Mouse (Mus musculus) heart, embryonic 16.5 days (tissue): Measurements from ENCODE around the gene Camta1. TPM values are rescaled to one million over a fixed set of nuclear protein-coding genes. Genes with fewer than 3 reads are reported as not detected.

ENCODE experiments used
- ATAC-seq: fragments of 200-750 bp; cut with Nextera tagmentation; replicated peaks from 2 replicates; pipeline ENCODE4 v1.8.0; 2017; ENCODE audit warnings: moderate number of reproducible peaks; ENCODE audit not compliant: insufficient read depth, low FRiP score; ENCODE audit errors: extremely low read depth
- H3K27ac ChIP-seq: fragments of 300-500 bp; sonication (generic); 2 replicates; pipeline ENCODE4 v1.5.1; 2014; ENCODE audit warnings: mild to moderate bottlenecking, low read length, control low read depth, moderate library complexity
- H3K27me3 ChIP-seq: fragments of 300-500 bp; sonication (generic); 2 replicates; pipeline ENCODE4 v1.6.1; 2014; ENCODE audit warnings: low read length, mixed read lengths; ENCODE audit not compliant: control insufficient read depth, insufficient read depth
- H3K36me3 ChIP-seq: fragments of 300-500 bp; sonication (generic); 2 replicates; pipeline ENCODE4 v1.6.1; 2014; ENCODE audit not compliant: control insufficient read depth, insufficient read depth
- H3K4me1 ChIP-seq: fragments of 300-500 bp; sonication (generic); 2 replicates; pipeline ENCODE4 v1.6.1; 2014; ENCODE audit warnings: low read length, mixed read lengths; ENCODE audit not compliant: control insufficient read depth, insufficient read depth
- H3K4me2 ChIP-seq: fragments of 300-500 bp; sonication (generic); 2 replicates; pipeline ENCODE4 v1.6.1; 2014; ENCODE audit warnings: low read depth, mild to moderate bottlenecking, control low read depth, low read length
- H3K4me3 ChIP-seq: fragments of 300-500 bp; sonication (generic); 2 replicates; pipeline ENCODE4 v1.5.1; 2014; ENCODE audit warnings: mild to moderate bottlenecking, control low read depth, low read length
- H3K9ac ChIP-seq: fragments of 300-500 bp; sonication (generic); 2 replicates; pipeline ENCODE4 v1.6.1; 2014; ENCODE audit warnings: low read length, control low read depth
- H3K9me3 ChIP-seq: fragments of 300-500 bp; sonication (generic); replicated peaks from 2 replicates; pipeline ENCODE4 v1.6.1; 2016; ENCODE audit warnings: low read length; ENCODE audit not compliant: control insufficient read depth
- WGBS: fragments of 180-500 bp; shearing (Covaris S2); extraction: QIAGEN DNeasy Blood & Tissue Kit; methylation state at CpG from one replicate; pipeline ENCODE4 v1.1.7; 2014; 5-methylcytosine and 5-hydroxymethylcytosine counted together
- polyA plus RNA-seq: library from polyadenylated mRNA; unstranded; fragments of >200 nt; fragmentation: Nextera tagmentation; extraction: Ambion mirVana; gene quantifications from 2 replicates; pipeline ENCODE4 v1.2.1, GENCODE M21; 2015

Gene Camta1
- polyA plus RNA-seq, 1 experiment from 2014 or later, result 141 TPM

DNA sequence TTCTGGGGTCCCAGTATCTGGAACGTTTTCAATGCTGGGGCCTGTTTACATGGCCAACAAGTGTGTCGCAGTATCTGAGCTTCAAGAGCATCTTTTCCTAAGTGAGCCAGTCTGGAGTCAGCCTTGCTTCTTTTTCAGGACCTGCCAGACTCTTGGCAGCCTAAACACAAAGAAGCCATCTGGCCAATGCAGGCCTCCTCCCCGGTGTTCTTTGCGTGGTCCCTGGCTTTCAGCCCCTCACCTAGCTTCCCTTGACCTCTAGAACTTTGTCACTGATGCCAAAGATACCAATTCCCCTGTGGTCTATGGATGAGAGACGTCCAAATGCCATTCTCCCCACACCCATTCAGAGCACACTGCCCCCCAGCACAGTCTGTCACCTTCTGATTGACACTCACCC lies 289.0 kb downstream of the Camta1 start:
- no peaks in the 10 kb centered on the region for H3K9me3 ChIP-seq
- H3K9ac ChIP-seq, result no peak overlapping the region
- H3K36me3 ChIP-seq, result no peaks in the 10 kb centered on the region
- 64% methylated on average over 5 of the region's 5 CpGs for WGBS
- no peaks in the 10 kb centered on the region for H3K4me1 ChIP-seq
- H3K4me3 ChIP-seq, result no peak overlapping the region
- ATAC-seq, result no peak
- H3K27ac ChIP-seq, result no peak overlapping the region
- H3K4me2 ChIP-seq, result no peak overlapping the region
- H3K27me3 ChIP-seq, result no peaks in the 10 kb centered on the region

DNA sequence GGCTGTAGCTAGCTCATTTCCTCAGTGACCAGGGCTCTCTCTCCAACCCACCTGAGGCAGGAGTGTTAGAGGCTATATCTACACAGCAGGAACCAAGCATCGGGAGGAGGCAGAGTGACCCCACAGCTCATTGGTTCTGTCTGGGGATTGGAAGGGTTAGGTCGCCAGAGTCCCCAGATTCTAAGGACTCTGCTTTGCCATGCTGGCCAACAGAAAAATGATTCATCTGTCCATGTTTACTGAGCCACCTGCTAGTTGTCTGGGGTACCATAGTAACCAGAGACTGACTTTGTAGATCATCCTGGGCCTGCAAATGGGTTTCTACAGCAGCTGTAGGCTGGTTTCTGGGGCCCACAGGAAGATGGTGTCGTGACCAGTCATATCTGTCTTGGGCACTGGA lies 292.1 kb downstream of the Camta1 start:
- H3K27ac ChIP-seq, result no peak overlapping the region

DNA sequence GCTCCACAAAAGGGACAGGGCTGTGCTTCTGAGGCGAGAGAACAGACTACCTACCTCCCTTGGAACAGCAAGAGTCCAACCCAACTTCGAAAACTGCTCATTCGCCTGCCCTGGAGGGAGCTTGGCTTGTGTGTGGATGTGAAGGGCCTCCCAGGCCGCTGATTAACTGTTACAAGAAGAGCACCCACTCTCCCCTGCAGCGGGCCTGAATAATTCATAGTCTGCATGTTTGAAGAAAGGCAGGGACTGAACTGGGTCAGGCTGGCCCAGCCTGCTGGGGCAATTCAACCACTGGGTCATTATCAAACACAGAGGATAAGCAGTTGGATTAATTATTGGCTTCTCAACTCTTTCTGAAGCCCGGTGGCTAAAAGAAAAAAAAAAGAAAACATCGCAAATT lies 292.8 kb downstream of the Camta1 start:
- WGBS, result 69% methylated on average over 7 of the region's 7 CpGs
- H3K4me1 ChIP-seq, result no peaks in the 10 kb centered on the region
- no peak overlapping the region for H3K4me3 ChIP-seq
- H3K4me2 ChIP-seq, result no peak overlapping the region
- no peak overlapping the region for H3K9ac ChIP-seq
- no peak for ATAC-seq
- H3K27ac ChIP-seq, result no peak overlapping the region
- no peaks in the 10 kb centered on the region for H3K9me3 ChIP-seq
- H3K36me3 ChIP-seq, result no peaks in the 10 kb centered on the region
- no peaks in the 10 kb centered on the region for H3K27me3 ChIP-seq

More for the DNA sequence above, 292.1 kb downstream of the Camta1 start:
- Histone ChIP-seq H3K4me3 (no peak overlapping the region), H3K4me2 (no peak overlapping the region), H3K27me3 (no peaks in the 10 kb centered on the region), H3K36me3 (no peaks in the 10 kb centered on the region), H3K4me1 (no peaks in the 10 kb centered on the region), H3K9ac (no peak overlapping the region), H3K9me3 (no peaks in the 10 kb centered on the region)
- no peak for ATAC-seq
- 72% methylated on average over 3 of the region's 3 CpGs for whole genome bisulfite sequencing

DNA sequence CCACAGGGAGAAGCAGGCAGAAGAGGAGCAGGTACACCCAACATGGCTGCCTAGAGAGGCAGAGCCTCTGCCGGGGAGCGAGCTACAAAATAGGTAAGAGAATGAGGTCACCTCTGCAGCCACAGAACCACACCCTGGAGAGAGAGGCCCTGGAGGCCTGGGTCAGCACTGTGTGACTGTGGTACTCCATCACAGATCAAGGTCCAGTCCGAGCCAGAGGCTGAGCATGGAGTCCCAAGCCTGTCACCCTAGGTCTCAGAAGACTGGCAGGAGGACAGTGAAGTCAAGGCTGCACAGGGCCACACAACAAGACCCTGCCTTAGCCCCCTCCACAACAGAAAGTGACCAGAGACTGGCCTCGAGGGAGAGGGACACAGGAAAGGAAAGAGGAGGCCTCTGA lies 294.6 kb downstream of the Camta1 start:
- Histone ChIP-seq H3K4me3 (no peak overlapping the region), H3K4me1 (no peaks in the 10 kb centered on the region), H3K27me3 (no peaks in the 10 kb centered on the region), H3K36me3 (no peaks in the 10 kb centered on the region), H3K27ac (no peak overlapping the region), H3K9me3 (no peaks in the 10 kb centered on the region), H3K4me2 (no peak overlapping the region), H3K9ac (no peak overlapping the region)
- no peak for ATAC-seq
- 71% methylated on average over 4 of the region's 4 CpGs for WGBS

DNA sequence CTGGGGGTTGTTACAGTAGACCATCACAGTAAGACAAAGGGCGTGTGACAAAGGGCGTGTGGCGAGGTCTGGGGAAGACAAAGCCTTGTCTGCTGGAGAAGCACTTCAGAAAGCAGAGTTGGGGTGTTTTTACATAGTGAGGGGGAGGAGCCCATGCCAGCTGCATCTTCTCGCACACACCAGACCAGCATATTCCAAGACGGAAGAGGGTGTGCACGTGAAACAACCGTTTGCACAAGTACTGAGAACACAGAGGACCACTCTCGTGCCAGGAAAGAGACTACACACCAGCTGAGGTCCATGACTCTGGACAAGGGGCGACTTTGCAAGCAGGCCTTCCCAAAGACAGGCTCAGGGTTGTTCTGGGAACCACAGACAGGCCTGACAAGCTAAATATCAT lies 306.2 kb downstream of the Camta1 start:
- no peaks in the 10 kb centered on the region for H3K4me1 ChIP-seq
- H3K27ac ChIP-seq, result no peak overlapping the region
- no peaks in the 10 kb centered on the region for H3K9me3 ChIP-seq
- WGBS, result 78% methylated on average over 9 of the region's 9 CpGs
- no peak overlapping the region for H3K9ac ChIP-seq
- H3K4me3 ChIP-seq, result no peak overlapping the region
- H3K27me3 ChIP-seq, result no peaks in the 10 kb centered on the region
- H3K36me3 ChIP-seq, result no peaks in the 10 kb centered on the region
- ATAC-seq, result no peak
- no peak overlapping the region for H3K4me2 ChIP-seq

- Histone ChIP-seq H3K9ac (no peak overlapping the region), H3K27ac (no peak overlapping the region), H3K9me3 (no peaks in the 10 kb centered on the region), H3K36me3 (no peaks in the 10 kb centered on the region), H3K27me3 (no peaks in the 10 kb centered on the region), H3K4me2 (no peak overlapping the region), H3K4me3 (no peak overlapping the region), H3K4me1 (no peaks in the 10 kb centered on the region)
- ATAC-seq, result no peak
- 60% methylated on average over 10 of the region's 10 CpGs for WGBS
Measured at GRCm38 (mm10) chr4:151549523-151549922, 312.2 kb downstream of the Camta1 start.

- no peak overlapping the region for H3K27ac ChIP-seq
- no peak overlapping the region for H3K4me3 ChIP-seq
- H3K9ac ChIP-seq, result no peak overlapping the region
- no peaks in the 10 kb centered on the region for H3K9me3 ChIP-seq
- H3K36me3 ChIP-seq, result no peaks in the 10 kb centered on the region
- no peak for ATAC-seq
- H3K27me3 ChIP-seq, result no peaks in the 10 kb centered on the region
- no peak overlapping the region for H3K4me2 ChIP-seq
- H3K4me1 ChIP-seq, result peaks cover 3% of the 10 kb centered on the region; the same call in 1 of the 2 replicates
- 65% methylated on average over 3 of the region's 3 CpGs for WGBS
Measured at GRCm38 (mm10) chr4:151545452-151545851, 316.2 kb downstream of the Camta1 start.

DNA sequence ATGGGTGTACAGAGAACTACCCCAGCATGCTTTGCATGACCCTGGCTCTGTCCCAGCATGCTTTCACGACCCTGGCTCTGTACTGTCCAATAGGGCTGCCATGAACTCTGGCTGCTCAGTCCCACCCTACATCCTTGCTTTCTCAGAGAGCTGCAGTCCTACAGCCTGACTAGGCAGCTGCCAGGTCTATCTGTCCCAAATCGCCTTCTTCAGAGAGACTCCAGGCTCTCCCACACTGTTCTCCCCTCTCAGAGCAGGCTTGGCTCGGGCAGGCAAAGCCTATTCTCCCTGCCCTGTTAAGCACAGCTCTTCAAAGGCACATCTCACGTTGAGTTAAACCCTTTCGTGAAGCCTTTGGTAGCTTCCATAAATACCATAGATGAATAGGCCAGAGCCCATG lies 317.5 kb downstream of the Camta1 start:
- Histone ChIP-seq H3K4me1 (peaks cover 3% of the 10 kb centered on the region; the same call in 1 of the 2 replicates), H3K27me3 (no peaks in the 10 kb centered on the region), H3K9me3 (no peaks in the 10 kb centered on the region), H3K36me3 (no peaks in the 10 kb centered on the region), H3K27ac (no peak overlapping the region), H3K4me2 (no peak overlapping the region), H3K9ac (no peak overlapping the region), H3K4me3 (no peak overlapping the region)
- 58% methylated on average over 5 of the region's 5 CpGs for WGBS
- ATAC-seq, result no peak

DNA sequence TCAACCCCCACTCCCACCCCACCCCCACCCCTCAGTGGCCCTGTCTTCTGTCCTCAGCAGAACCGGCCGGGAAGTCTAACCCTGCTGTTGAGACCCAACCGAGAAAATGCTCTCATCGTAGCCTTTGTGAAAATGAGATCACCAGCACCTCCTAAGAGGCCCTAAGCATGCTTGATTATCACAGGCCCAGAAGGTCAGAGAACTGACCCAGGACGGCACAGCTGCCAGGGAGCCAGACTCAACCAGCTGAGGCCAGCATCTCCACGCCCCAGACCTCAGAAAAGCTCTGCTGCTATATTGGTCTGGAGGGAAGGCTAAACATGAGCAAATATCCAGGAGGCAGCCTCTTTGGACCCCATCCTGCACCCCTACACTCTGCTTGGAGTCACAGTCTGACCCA lies 321.1 kb downstream of the Camta1 start:
- Histone ChIP-seq H3K9ac (no peak overlapping the region), H3K4me1 (peaks cover 6% of the 10 kb centered on the region; the same call in 1 of the 2 replicates), H3K27me3 (no peaks in the 10 kb centered on the region), H3K36me3 (no peaks in the 10 kb centered on the region), H3K4me3 (no peak overlapping the region), H3K4me2 (no peak overlapping the region), H3K27ac (no peak overlapping the region), H3K9me3 (no peaks in the 10 kb centered on the region)
- 45% methylated on average over 6 of the region's 6 CpGs for WGBS
- peak; percentile 44; the same call in 1 of the 2 replicates for ATAC-seq

DNA sequence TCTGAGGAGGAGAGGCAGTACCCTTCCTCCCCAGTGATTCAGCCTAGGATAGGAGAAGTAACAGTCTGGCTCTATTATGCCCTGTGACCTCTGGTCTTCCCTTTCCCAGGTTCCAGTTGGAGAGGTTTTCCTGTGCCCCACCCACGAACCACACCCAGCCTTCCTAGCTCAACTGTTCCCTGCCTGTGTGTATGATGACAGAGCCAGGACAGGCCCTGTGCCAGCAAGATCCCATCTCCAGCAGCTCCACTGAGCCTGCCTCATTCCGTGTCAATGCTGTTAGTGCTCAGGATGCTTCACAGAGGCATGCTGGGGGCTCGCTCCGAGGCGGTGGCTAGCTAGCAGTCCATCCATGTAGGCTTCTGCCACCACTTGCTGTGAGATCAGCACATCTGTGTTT lies 321.8 kb downstream of the Camta1 start:
- no peaks in the 10 kb centered on the region for H3K27me3 ChIP-seq
- H3K9me3 ChIP-seq, result no peaks in the 10 kb centered on the region
- peaks cover 6% of the 10 kb centered on the region; the same call in 1 of the 2 replicates for H3K4me1 ChIP-seq
- no peak overlapping the region for H3K4me2 ChIP-seq
- no peak overlapping the region for H3K9ac ChIP-seq
- no peak overlapping the region for H3K4me3 ChIP-seq
- no peaks in the 10 kb centered on the region for H3K36me3 ChIP-seq
- WGBS, result 62% methylated on average over 5 of the region's 5 CpGs
- no peak for ATAC-seq
- H3K27ac ChIP-seq, result no peak overlapping the region
